Mouse (Mus musculus) stomach, embryonic 16.5 days (tissue): ENCODE data around the gene Picalm. TPM values are rescaled to one million over a fixed set of nuclear protein-coding genes. Genes with fewer than 3 reads are reported as not detected.

ENCODE experiments used
- ATAC-seq: fragments of 200-750 bp; cut with Nextera tagmentation; 2 replicates; pipeline ENCODE4 v1.8.0; 2017; ENCODE audit warnings: moderate number of reproducible peaks, moderate TSS enrichment; ENCODE audit not compliant: insufficient read depth, low FRiP score
- H3K27ac ChIP-seq: fragments of 300-500 bp; sonication (generic); 2 replicates; pipeline ENCODE4 v1.5.1; 2014; ENCODE audit warnings: low read length
- H3K27me3 ChIP-seq: fragments of 300-500 bp; sonication (generic); 2 replicates; pipeline ENCODE4 v1.6.1; 2014; ENCODE audit warnings: low read length, control low read depth, mixed read lengths; ENCODE audit not compliant: control insufficient read depth, insufficient read depth
- H3K36me3 ChIP-seq: fragments of 300-500 bp; sonication (generic); 2 replicates; pipeline ENCODE4 v1.6.1; 2014; ENCODE audit warnings: low read length; ENCODE audit not compliant: control insufficient read depth, insufficient read depth
- H3K4me1 ChIP-seq: fragments of 300-500 bp; sonication (generic); 2 replicates; pipeline ENCODE4 v1.6.1; 2014; ENCODE audit warnings: low read length, control low read depth, mixed read lengths; ENCODE audit not compliant: control insufficient read depth, insufficient read depth
- H3K4me2 ChIP-seq: fragments of 300-500 bp; sonication (generic); 2 replicates; pipeline ENCODE4 v1.6.1; 2014; ENCODE audit warnings: low read depth, low read length, mixed read lengths
- H3K4me3 ChIP-seq: fragments of 300-500 bp; sonication (generic); replicated peaks from 2 replicates; pipeline ENCODE4 v1.5.1; 2014; ENCODE audit warnings: mild to moderate bottlenecking, low read length
- H3K9ac ChIP-seq: fragments of 300-500 bp; sonication (generic); 2 replicates; pipeline ENCODE4 v1.6.1; 2014; ENCODE audit warnings: low read length
- H3K9me3 ChIP-seq: fragments of 300-500 bp; sonication (generic); replicated peaks from 2 replicates; pipeline ENCODE4 v1.6.1; 2016; ENCODE audit warnings: low read length, control low read depth; ENCODE audit not compliant: control insufficient read depth
- WGBS: fragments of 180-500 bp; shearing (Covaris S2); extraction: QIAGEN DNeasy Blood & Tissue Kit; methylation state at CpG from one replicate; pipeline ENCODE4 v1.1.7; 2014; 5-methylcytosine and 5-hydroxymethylcytosine counted together
- polyA plus RNA-seq: library from polyadenylated mRNA; unstranded; fragments of >200 nt; fragmentation: Nextera tagmentation; extraction: Ambion mirVana; gene quantifications from 2 replicates; pipeline ENCODE4 v1.2.1, GENCODE M21; 2015

Picalm gene
- polyA plus RNA-seq, 1 experiment from 2014 or later: 46.9 TPM

- Histone ChIP-seq H3K4me2 (no peak overlapping the region), H3K4me3 (no peak overlapping the region), H3K27me3 (no peaks in the 10 kb centered on the region), H3K27ac (no peak overlapping the region), H3K4me1 (peaks cover 41% of the 10 kb centered on the region), H3K9ac (no peak overlapping the region), H3K36me3 (no peaks in the 10 kb centered on the region), H3K9me3 (no peaks in the 10 kb centered on the region)
- 50% methylated on average over 2 of the region's 2 CpGs for WGBS
- no peak for ATAC-seq
Measured at GRCm38 (mm10) chr7:90144971-90145370, 15.0 kb downstream of the Picalm start.

GRCm38 (mm10) chr7:90145376-90145775 is 15.4 kb downstream of the Picalm start:
- Histone ChIP-seq H3K4me3 (no peak overlapping the region), H3K36me3 (no peaks in the 10 kb centered on the region), H3K4me1 (peaks cover 41% of the 10 kb centered on the region), H3K9me3 (no peaks in the 10 kb centered on the region), H3K4me2 (peak overlapping the region; percentile 42; the same call in 1 of the 2 replicates), H3K9ac (no peak overlapping the region), H3K27me3 (no peaks in the 10 kb centered on the region), H3K27ac (no peak overlapping the region)
- ATAC-seq: no peak

GRCm38 (mm10) chr7:90145897-90146296 is 15.9 kb downstream of the Picalm start:
- Histone ChIP-seq H3K4me1 (peaks cover 41% of the 10 kb centered on the region), H3K27ac (peak overlapping the region; percentile 52), H3K9me3 (no peaks in the 10 kb centered on the region), H3K4me3 (no peak overlapping the region), H3K36me3 (no peaks in the 10 kb centered on the region), H3K4me2 (peak overlapping the region; percentile 42), H3K9ac (no peak overlapping the region), H3K27me3 (no peaks in the 10 kb centered on the region)
- ATAC-seq: peak; percentile 56; the same call in 1 of the 2 replicates
- 31% methylated on average over 4 of the region's 4 CpGs for WGBS

GRCm38 (mm10) chr7:90146321-90146720 is 16.3 kb downstream of the Picalm start:
- 25% methylated on average over 1 of the region's 1 CpGs for WGBS
- no peaks in the 10 kb centered on the region for H3K9me3 ChIP-seq
- H3K4me3 ChIP-seq: no peak overlapping the region
- peak overlapping the region; percentile 52 for H3K27ac ChIP-seq
- no peak overlapping the region for H3K9ac ChIP-seq
- no peaks in the 10 kb centered on the region for H3K27me3 ChIP-seq
- H3K36me3 ChIP-seq: no peaks in the 10 kb centered on the region
- H3K4me2 ChIP-seq: peak overlapping the region; percentile 42
- peaks cover 37% of the 10 kb centered on the region for H3K4me1 ChIP-seq
- ATAC-seq: peak; percentile 60; the same call in 1 of the 2 replicates

GRCm38 (mm10) chr7:90148023-90148422 is 18.0 kb downstream of the Picalm start:
- Histone ChIP-seq H3K9me3 (no peaks in the 10 kb centered on the region), H3K4me1 (peaks cover 29% of the 10 kb centered on the region), H3K27ac (no peak overlapping the region), H3K4me3 (no peak overlapping the region), H3K27me3 (no peaks in the 10 kb centered on the region), H3K4me2 (no peak overlapping the region), H3K9ac (no peak overlapping the region), H3K36me3 (no peaks in the 10 kb centered on the region)
- WGBS: 43% methylated on average over 2 of the region's 2 CpGs
- no peak for ATAC-seq

GRCm38 (mm10) chr7:90148516-90148915 is 18.5 kb downstream of the Picalm start:
- no peaks in the 10 kb centered on the region for H3K9me3 ChIP-seq
- H3K27ac ChIP-seq: no peak overlapping the region; the same call in 1 of the 2 replicates
- WGBS: 42% methylated on average over 1 of the region's 1 CpGs
- H3K4me2 ChIP-seq: no peak overlapping the region
- H3K9ac ChIP-seq: no peak overlapping the region
- H3K4me1 ChIP-seq: peaks cover 26% of the 10 kb centered on the region
- no peaks in the 10 kb centered on the region for H3K36me3 ChIP-seq
- no peak for ATAC-seq
- no peaks in the 10 kb centered on the region for H3K27me3 ChIP-seq
- no peak overlapping the region for H3K4me3 ChIP-seq

- ATAC-seq: 0 out of 2 replicates have a peak, but pooled peaks have one; percentile 37
Measured at GRCm38 (mm10) chr7:90150311-90150710, 20.3 kb downstream of the Picalm start.

GRCm38 (mm10) chr7:90158034-90158433 is 28.0 kb downstream of the Picalm start:
- Histone ChIP-seq H3K36me3 (peaks cover 16% of the 10 kb centered on the region), H3K4me3 (no peak overlapping the region), H3K27me3 (no peaks in the 10 kb centered on the region), H3K9ac (no peak overlapping the region), H3K4me2 (no peak overlapping the region), H3K27ac (no peak overlapping the region), H3K4me1 (peaks cover 3% of the 10 kb centered on the region), H3K9me3 (no peaks in the 10 kb centered on the region)
- ATAC-seq: no peak
- WGBS: 83% methylated on average over 2 of the region's 2 CpGs

More at GRCm38 (mm10) chr7:90150311-90150710, 20.3 kb downstream of the Picalm start:
- H3K4me3 ChIP-seq: no peak overlapping the region
- H3K9me3 ChIP-seq: no peaks in the 10 kb centered on the region
- H3K4me1 ChIP-seq: peaks cover 19% of the 10 kb centered on the region
- no peak overlapping the region for H3K27ac ChIP-seq
- H3K36me3 ChIP-seq: no peaks in the 10 kb centered on the region
- H3K27me3 ChIP-seq: no peaks in the 10 kb centered on the region
- H3K4me2 ChIP-seq: no peak overlapping the region
- no peak overlapping the region for H3K9ac ChIP-seq
- 47% methylated on average over 2 of the region's 2 CpGs for WGBS

- Histone ChIP-seq H3K9me3 (no peaks in the 10 kb centered on the region), H3K4me1 (peaks cover 3% of the 10 kb centered on the region), H3K9ac (no peak overlapping the region), H3K27ac (no peak overlapping the region; the same call in 1 of the 2 replicates), H3K27me3 (no peaks in the 10 kb centered on the region), H3K4me3 (no peak overlapping the region), H3K36me3 (peaks cover 19% of the 10 kb centered on the region), H3K4me2 (no peak overlapping the region)
- ATAC-seq: no peak
- 68% methylated on average over 5 of the region's 5 CpGs for WGBS
Measured at GRCm38 (mm10) chr7:90160598-90160997, 30.6 kb downstream of the Picalm start.
